Mouse (Mus musculus) forebrain, postnatal 0 days (tissue): ENCODE data around the gene Syne2. TPM values are rescaled to one million over a fixed set of nuclear protein-coding genes. Genes with fewer than 3 reads are reported as not detected.
"Not testable (repeated sequence)": the region's sequence is repeated elsewhere in the genome, so short reads cannot be mapped to it uniquely, and the experiment has no call there.

Experiments
- ATAC-seq: fragments of 200-750 bp; cut with Nextera tagmentation; 2 replicates; pipeline ENCODE4 v1.8.0; 2017; ENCODE audit warnings: mild to moderate bottlenecking, moderate library complexity
- DNase-seq: peaks from one replicate; pipeline ENCODE4 v3.0.0-alpha.2; 2015
- H3K27ac ChIP-seq: fragments of 300-500 bp; sonication (generic); 2 replicates; pipeline ENCODE4 v1.5.1; 2014; ENCODE audit warnings: low read depth, mild to moderate bottlenecking, antibody characterized with exemption, low read length, moderate library complexity, mixed read lengths
- H3K27me3 ChIP-seq: fragments of 300-500 bp; sonication (generic); 2 replicates; pipeline ENCODE4 v1.6.1; 2014; ENCODE audit warnings: mild to moderate bottlenecking, low read length, mixed read lengths; ENCODE audit not compliant: insufficient read depth
- H3K36me3 ChIP-seq: fragments of 300-500 bp; sonication (generic); 2 replicates; pipeline ENCODE4 v1.6.1; 2014; ENCODE audit warnings: mild to moderate bottlenecking, moderate library complexity; ENCODE audit not compliant: insufficient read depth
- H3K4me1 ChIP-seq: fragments of 300-500 bp; sonication (generic); 2 replicates; pipeline ENCODE4 v1.6.1; 2014; ENCODE audit warnings: antibody characterized with exemption; ENCODE audit not compliant: insufficient read depth
- H3K4me2 ChIP-seq: fragments of 300-500 bp; sonication (generic); 2 replicates; pipeline ENCODE4 v1.6.1; 2014; ENCODE audit warnings: low read depth, mild to moderate bottlenecking, moderate library complexity
- H3K4me3 ChIP-seq: fragments of 300-500 bp; sonication (generic); 2 replicates; pipeline ENCODE4 v1.5.1; 2014; ENCODE audit warnings: low read depth, low read length, mixed read lengths
- H3K9ac ChIP-seq: fragments of 300-500 bp; sonication (generic); 2 replicates; pipeline ENCODE4 v1.6.1; 2014; ENCODE audit warnings: mild to moderate bottlenecking
- H3K9me3 ChIP-seq: fragments of 300-500 bp; sonication (generic); 2 replicates; pipeline ENCODE4 v1.6.1; 2016; ENCODE audit warnings: low read length
- CTCF ChIP-seq: sonication (generic); IDR thresholded peaks from 2 replicates; pipeline ENCODE4 v1.5.1; 2016; ENCODE audit warnings: antibody characterized with exemption, control low read depth, low read depth
- WGBS: fragments of 180-500 bp; shearing (Covaris S2); extraction: QIAGEN DNeasy Blood & Tissue Kit; methylation state at CpG from one replicate; pipeline ENCODE4 v1.1.7; 2014; 5-methylcytosine and 5-hydroxymethylcytosine counted together
- microRNA-seq, 2 experiments: library from miRNA; unstranded; fragments of <30 nt; microRNA quantifications; one replicate each; pipeline ENCODE4; 2016
- polyA plus RNA-seq: library from polyadenylated mRNA; unstranded; fragments of >200 nt; fragmentation: Nextera tagmentation; extraction: Ambion mirVana; gene quantifications from 2 replicates; pipeline ENCODE4 v1.2.1, GENCODE M21; 2015
- total RNA-seq: library from RNA; depleted of rRNA; stranded (reverse); fragments of >200 nt; gene quantifications from 2 replicates; pipeline ENCODE4 v1.2.3, GENCODE M21; 2014; rRNA removed

Gene Syne2
- total and polyA plus RNA-seq, 2 experiments from 2014 or later = 27.0 to 63.5 TPM

DNA sequence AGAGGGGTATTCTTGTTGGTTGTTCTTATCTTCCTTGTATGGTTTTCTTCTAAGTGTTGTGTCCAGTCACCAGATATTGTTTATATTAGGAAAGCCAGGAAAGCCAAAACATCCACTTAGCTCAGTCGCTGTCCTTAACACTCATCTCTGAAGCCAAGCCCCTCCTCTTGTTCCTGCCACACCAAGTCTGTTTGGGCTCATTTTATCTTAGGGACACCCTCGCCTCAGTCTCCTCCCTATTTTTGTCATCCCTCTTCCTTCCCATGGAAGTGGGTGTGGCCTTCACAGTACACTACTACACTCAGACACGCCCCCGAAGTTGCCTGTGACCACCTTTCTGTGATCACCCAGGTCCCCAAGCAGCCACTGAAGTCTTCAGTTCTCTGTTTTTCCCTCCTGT is 314.7 kb downstream of the Syne2 start:
- WGBS = 80% methylated on average over 4 of the region's 4 CpGs
- H3K9ac ChIP-seq = no peak overlapping the region

DNA sequence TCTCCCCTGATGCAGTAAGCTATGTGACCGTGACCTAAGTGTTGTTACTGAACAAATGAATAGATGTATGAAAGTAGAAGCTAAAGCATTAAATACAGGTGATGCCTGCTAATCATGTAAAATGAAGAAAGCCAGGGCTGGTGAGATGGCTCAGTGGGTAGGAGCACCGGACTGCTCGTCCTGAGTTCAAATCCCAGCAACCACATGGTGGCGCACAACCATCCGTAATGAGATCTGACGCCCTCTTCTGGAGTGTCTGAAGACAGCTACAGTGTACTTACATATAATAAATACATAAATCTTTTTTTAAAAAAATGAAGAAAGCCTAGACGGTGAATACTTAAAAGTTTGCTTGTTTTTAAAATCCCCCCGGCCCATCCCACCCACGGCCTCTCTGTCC is 315.1 kb downstream of the Syne2 start:
- not testable (repeated sequence) for ATAC-seq, H3K27me3 ChIP-seq, H3K4me3 ChIP-seq, H3K4me1 ChIP-seq, H3K4me2 ChIP-seq, H3K27ac ChIP-seq, DNase-seq, H3K36me3 ChIP-seq, H3K9ac ChIP-seq, H3K9me3 ChIP-seq
- 85% methylated on average over 9 of the region's 9 CpGs for WGBS

More for the DNA sequence above, 314.7 kb downstream of the Syne2 start:
- no peak for DNase-seq
- TF ChIP-seq CTCF = no peak
- no peaks in the 10 kb centered on the region for H3K9me3 ChIP-seq
- no peak overlapping the region for H3K4me2 ChIP-seq
- no peak overlapping the region for H3K4me3 ChIP-seq
- ATAC-seq = no peak
- H3K27ac ChIP-seq = no peak overlapping the region
- no peaks in the 10 kb centered on the region for H3K27me3 ChIP-seq
- no peaks in the 10 kb centered on the region for H3K4me1 ChIP-seq
- no peaks in the 10 kb centered on the region for H3K36me3 ChIP-seq

DNA sequence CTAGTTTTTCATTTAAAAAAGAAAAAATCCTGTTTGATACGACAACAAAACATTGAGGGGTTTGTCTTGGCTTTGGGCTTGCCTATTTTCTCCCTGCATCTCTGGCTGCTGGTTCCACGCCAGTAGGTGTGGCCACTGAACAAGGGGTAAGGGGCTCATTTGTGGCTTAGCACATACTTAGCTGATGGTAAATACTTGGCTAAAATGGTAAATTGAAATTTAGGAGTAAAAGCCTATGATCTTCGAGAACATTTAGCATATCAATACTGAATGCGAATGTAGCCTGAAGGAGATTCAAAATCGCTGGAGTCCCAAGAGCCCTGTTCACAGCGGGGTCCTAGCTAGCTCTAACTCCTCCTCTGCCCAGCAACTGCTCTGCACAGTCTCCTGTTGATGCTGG is 318.8 kb downstream of the Syne2 start:
- ATAC-seq (no peak), DNase-seq (no peak)
- Histone ChIP-seq H3K4me1 (no peaks in the 10 kb centered on the region), H3K4me2 (no peak overlapping the region), H3K27ac (no peak overlapping the region), H3K36me3 (no peaks in the 10 kb centered on the region), H3K27me3 (no peaks in the 10 kb centered on the region), H3K4me3 (no peak overlapping the region), H3K9ac (no peak overlapping the region), H3K9me3 (no peaks in the 10 kb centered on the region)
- no peak for TF ChIP-seq CTCF
- 20% methylated on average over 6 of the region's 6 CpGs for WGBS

DNA sequence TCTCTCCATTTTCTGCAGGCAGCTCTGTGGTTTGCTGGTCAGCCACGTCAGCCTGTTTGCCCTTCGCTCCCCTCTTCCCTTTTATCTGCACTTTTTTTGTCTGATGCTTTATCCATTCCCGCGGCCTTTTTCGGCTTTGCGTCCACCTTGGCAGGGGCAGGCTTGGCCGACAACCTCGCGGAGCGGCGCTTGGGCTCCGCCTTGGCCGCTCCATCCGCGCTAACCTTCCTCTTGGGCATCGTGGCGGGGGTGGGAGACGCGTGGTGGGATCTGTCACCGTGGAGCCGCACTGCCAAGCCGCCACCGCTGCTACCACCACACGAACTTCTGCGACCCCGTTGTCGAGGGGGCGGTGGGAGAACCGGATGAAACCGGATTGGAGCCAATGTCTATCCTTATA is 334.5 kb downstream of the Syne2 start:
- H3K27ac ChIP-seq, ATAC-seq, H3K27me3 ChIP-seq, DNase-seq, H3K36me3 ChIP-seq, H3K4me1 ChIP-seq, H3K9me3 ChIP-seq: not testable (repeated sequence)
- Histone ChIP-seq H3K4me2 (peak overlapping the region; percentile 50), H3K4me3 (peak overlapping the region; percentile 24), H3K9ac (0 out of 2 replicates have a peak overlapping the region, but pooled peaks have one; percentile 35)
- WGBS = 13% methylated on average over 30 of the region's 30 CpGs

Small RNA genes lying within 50 kb of the gene (microRNA-seq; reads per million reads assigned to microRNA genes)
- gene Mir5101 = 4.8 to 8.1 reads per million in 2 experiments

Other genes with a start within 250 kb of the Syne2 start
- 35.4 and 50.8 TPM in 2 replicates for gene Ppp2r5e, start 221.9 kb upstream of the Syne2 start, total RNA-seq
- gene Ppp2r5e, start 221.9 kb upstream of the Syne2 start, polyA plus RNA-seq = 22.7 and 26.7 TPM in 2 replicates
- gene Wdr89, start 148.6 kb upstream of the Syne2 start, total RNA-seq = 3.8 and 4.8 TPM in 2 replicates
- 3.1 and 4.9 TPM in 2 replicates for gene Wdr89, start 148.6 kb upstream of the Syne2 start, polyA plus RNA-seq
- gene Sgpp1, start 82.4 kb upstream of the Syne2 start, total RNA-seq = 32.5 and 38.7 TPM in 2 replicates
- 17.4 and 18.8 TPM in 2 replicates for gene Sgpp1, start 82.4 kb upstream of the Syne2 start, polyA plus RNA-seq